Mouse (Mus musculus): ENCODE measurements at regions not wholly inside any gene's neighbourhood (a gene's known extent, or its start where the extent isn't known, plus 50 kb on each side); places are given as distances from the start of the nearest gene placed in this dataset.

GRCm38 (mm10) chr19:56115552-56116284 is 171.2 kb upstream of the Habp2 start:
- Histone ChIP-seq H3K27me3 (ENCODE audit: control insufficient read depth, insufficient read depth, low read length) (no peaks in the 10 kb centered on the region), H3K4me1 (ENCODE audit: control insufficient read depth, insufficient read depth, low read length) (peaks cover 10% of the 10 kb centered on the region), H3K9ac (ENCODE audit: low read length) (no peak overlapping the region), H3K4me2 (ENCODE audit: low read depth, low read length) (peak overlapping the region; percentile 33; the same call in 1 of the 2 replicates), H3K36me3 (ENCODE audit: control insufficient read depth, insufficient read depth) (no peaks in the 10 kb centered on the region), H3K27ac (ENCODE audit: low read length) (peak overlapping the region; percentile 38; the same call in 1 of the 2 replicates), H3K4me3 (ENCODE audit: low read length) (no peak overlapping the region), H3K9me3 (replicated peaks; ENCODE audit: control insufficient read depth, low read length) (no peaks in the 10 kb centered on the region)
- 10% methylated on average over 15 of the region's 15 CpGs for WGBS
- no peak for ATAC-seq (replicated peaks; ENCODE audit: extremely low read depth, insufficient read depth, low FRiP score)

GRCm38 (mm10) chr19:56116285-56116680 is 170.7 kb upstream of the Habp2 start:
- Histone ChIP-seq H3K36me3 (ENCODE audit: control insufficient read depth, insufficient read depth) (no peaks in the 10 kb centered on the region), H3K4me3 (ENCODE audit: low read length) (no peak overlapping the region), H3K9me3 (replicated peaks; ENCODE audit: control insufficient read depth, low read length) (no peaks in the 10 kb centered on the region), H3K4me1 (ENCODE audit: control insufficient read depth, insufficient read depth, low read length) (peaks cover 15% of the 10 kb centered on the region), H3K4me2 (ENCODE audit: low read depth, low read length) (peak overlapping the region; percentile 27; the same call in 1 of the 2 replicates), H3K27ac (ENCODE audit: low read length) (peak overlapping the region; percentile 38; the same call in 1 of the 2 replicates), H3K27me3 (ENCODE audit: control insufficient read depth, insufficient read depth, low read length) (no peaks in the 10 kb centered on the region), H3K9ac (ENCODE audit: low read length) (no peak overlapping the region)
- no peak for ATAC-seq (replicated peaks; ENCODE audit: extremely low read depth, insufficient read depth, low FRiP score)
- WGBS = 53% methylated on average over 7 of the region's 7 CpGs

- 28% methylated on average over 7 of the region's 7 CpGs for WGBS
- peak; percentile 45; the same call in 1 of the 2 replicates for ATAC-seq (replicated peaks; ENCODE audit: extremely low read depth, insufficient read depth, low FRiP score)
- H3K27ac ChIP-seq (ENCODE audit: low read length) = no peak overlapping the region
- H3K4me2 ChIP-seq (ENCODE audit: low read depth, low read length) = peak overlapping the region; percentile 17
- H3K9ac ChIP-seq (ENCODE audit: low read length) = no peak overlapping the region
- peaks cover 11% of the 10 kb centered on the region for H3K4me1 ChIP-seq (ENCODE audit: control insufficient read depth, insufficient read depth, low read length)
- peaks cover 9% of the 10 kb centered on the region for H3K27me3 ChIP-seq (ENCODE audit: control insufficient read depth, insufficient read depth, low read length)
- no peaks in the 10 kb centered on the region for H3K36me3 ChIP-seq (ENCODE audit: control insufficient read depth, insufficient read depth)
- no peak overlapping the region for H3K4me3 ChIP-seq (ENCODE audit: low read length)
- peaks cover 5% of the 10 kb centered on the region for H3K9me3 ChIP-seq (replicated peaks; ENCODE audit: control insufficient read depth, low read length)
Measured at GRCm38 (mm10) chr19:56120723-56121122, 166.2 kb upstream of the Habp2 start.

- Histone ChIP-seq H3K36me3 (ENCODE audit: control insufficient read depth, insufficient read depth) (no peaks in the 10 kb centered on the region), H3K4me2 (ENCODE audit: low read depth, low read length) (no peak overlapping the region), H3K9ac (ENCODE audit: low read length) (no peak overlapping the region), H3K4me1 (ENCODE audit: control insufficient read depth, insufficient read depth, low read length) (peaks cover 5% of the 10 kb centered on the region; the same call in 1 of the 2 replicates), H3K27ac (ENCODE audit: low read length) (no peak overlapping the region), H3K9me3 (replicated peaks; ENCODE audit: control insufficient read depth, low read length) (peaks cover 5% of the 10 kb centered on the region), H3K27me3 (ENCODE audit: control insufficient read depth, insufficient read depth, low read length) (peaks cover 9% of the 10 kb centered on the region), H3K4me3 (ENCODE audit: low read length) (no peak overlapping the region)
- 83% methylated on average over 5 of the region's 5 CpGs for WGBS
- no peak for ATAC-seq (replicated peaks; ENCODE audit: extremely low read depth, insufficient read depth, low FRiP score)
Measured at GRCm38 (mm10) chr19:56122186-56122585, 164.8 kb upstream of the Habp2 start.

- ATAC-seq (replicated peaks; ENCODE audit: extremely low read depth, insufficient read depth, low FRiP score) = no peak
- Histone ChIP-seq H3K4me2 (ENCODE audit: low read depth, low read length) (no peak overlapping the region), H3K36me3 (ENCODE audit: control insufficient read depth, insufficient read depth) (no peaks in the 10 kb centered on the region), H3K4me3 (ENCODE audit: low read length) (no peak overlapping the region), H3K27ac (ENCODE audit: low read length) (no peak overlapping the region), H3K9me3 (replicated peaks; ENCODE audit: control insufficient read depth, low read length) (no peaks in the 10 kb centered on the region), H3K9ac (ENCODE audit: low read length) (no peak overlapping the region), H3K27me3 (ENCODE audit: control insufficient read depth, insufficient read depth, low read length) (peaks cover 11% of the 10 kb centered on the region; the same call in 1 of the 2 replicates), H3K4me1 (ENCODE audit: control insufficient read depth, insufficient read depth, low read length) (no peaks in the 10 kb centered on the region)
- WGBS = 65% methylated on average over 5 of the region's 5 CpGs
Measured at GRCm38 (mm10) chr19:56131556-56131955, 155.4 kb upstream of the Habp2 start.

- no peaks in the 10 kb centered on the region for H3K36me3 ChIP-seq (ENCODE audit: control insufficient read depth, insufficient read depth)
- no peak for ATAC-seq (replicated peaks; ENCODE audit: extremely low read depth, insufficient read depth, low FRiP score)
- H3K4me3 ChIP-seq (ENCODE audit: low read length) = no peak overlapping the region
- no peak overlapping the region for H3K4me2 ChIP-seq (ENCODE audit: low read depth, low read length)
- no peaks in the 10 kb centered on the region for H3K9me3 ChIP-seq (replicated peaks; ENCODE audit: control insufficient read depth, low read length)
- H3K27ac ChIP-seq (ENCODE audit: low read length) = no peak overlapping the region
- H3K4me1 ChIP-seq (ENCODE audit: control insufficient read depth, insufficient read depth, low read length) = no peaks in the 10 kb centered on the region
- no peak overlapping the region for H3K9ac ChIP-seq (ENCODE audit: low read length)
- WGBS = 43% methylated on average over 7 of the region's 7 CpGs
- H3K27me3 ChIP-seq (ENCODE audit: control insufficient read depth, insufficient read depth, low read length) = peaks cover 11% of the 10 kb centered on the region; the same call in 1 of the 2 replicates
Measured at GRCm38 (mm10) chr19:56132911-56133562, 153.9 kb upstream of the Habp2 start.

- WGBS = 31% methylated on average over 5 of the region's 5 CpGs
- Histone ChIP-seq H3K36me3 (ENCODE audit: control insufficient read depth, insufficient read depth) (no peaks in the 10 kb centered on the region), H3K9me3 (replicated peaks; ENCODE audit: control insufficient read depth, low read length) (no peaks in the 10 kb centered on the region)
Measured at GRCm38 (mm10) chr19:56133565-56133964, 153.4 kb upstream of the Habp2 start.

GRCm38 (mm10) chr19:56134081-56134818 is 152.7 kb upstream of the Habp2 start:
- Histone ChIP-seq H3K4me1 (ENCODE audit: control insufficient read depth, insufficient read depth, low read length) (no peaks in the 10 kb centered on the region), H3K27me3 (ENCODE audit: control insufficient read depth, insufficient read depth, low read length) (peaks cover 11% of the 10 kb centered on the region; the same call in 1 of the 2 replicates), H3K36me3 (ENCODE audit: control insufficient read depth, insufficient read depth) (no peaks in the 10 kb centered on the region), H3K4me3 (ENCODE audit: low read length) (no peak overlapping the region), H3K4me2 (ENCODE audit: low read depth, low read length) (peak overlapping the region; percentile 29), H3K9me3 (replicated peaks; ENCODE audit: control insufficient read depth, low read length) (no peaks in the 10 kb centered on the region), H3K27ac (ENCODE audit: low read length) (no peak overlapping the region), H3K9ac (ENCODE audit: low read length) (no peak overlapping the region)
- ATAC-seq (replicated peaks; ENCODE audit: extremely low read depth, insufficient read depth, low FRiP score) = peak; percentile 87
- WGBS = 17% methylated on average over 17 of the region's 17 CpGs

More at GRCm38 (mm10) chr19:56133565-56133964, 153.4 kb upstream of the Habp2 start:
- Histone ChIP-seq H3K27me3 (ENCODE audit: control insufficient read depth, insufficient read depth, low read length) (peaks cover 11% of the 10 kb centered on the region; the same call in 1 of the 2 replicates), H3K4me2 (ENCODE audit: low read depth, low read length) (no peak overlapping the region; the same call in 1 of the 2 replicates), H3K27ac (ENCODE audit: low read length) (no peak overlapping the region), H3K9ac (ENCODE audit: low read length) (no peak overlapping the region), H3K4me1 (ENCODE audit: control insufficient read depth, insufficient read depth, low read length) (no peaks in the 10 kb centered on the region), H3K4me3 (ENCODE audit: low read length) (no peak overlapping the region)
- no peak for ATAC-seq (replicated peaks; ENCODE audit: extremely low read depth, insufficient read depth, low FRiP score)
